Mouse (Mus musculus) spleen, embryonic (tissue): Measurements from ENCODE around the gene Slc25a19.

Experiments used
- CTCF ChIA-PET: fragments of 350-600 bp; sonication (Branson Sonifier 250); formaldehyde crosslinking; loops from one replicate; lab custom pipeline; 2022; lab: Charles Lee

Slc25a19 gene

GRCm38 (mm10) chr11:115623487-115624070 lies 4.5 kb downstream of the Slc25a19 start:
- CTCF ChIA-PET: no interaction called here

GRCm38 (mm10) chr11:115619949-115620348 lies 8.1 kb downstream of the Slc25a19 start:
- CTCF ChIA-PET: no interaction called here

GRCm38 (mm10) chr11:115618732-115619516 lies 9.2 kb downstream of the Slc25a19 start:
- CTCF ChIA-PET: no interaction called here

- CTCF ChIA-PET: no interaction called here
These were observed 10.1 kb downstream of the Slc25a19 start for GRCm38 (mm10) chr11:115618001-115618400.

GRCm38 (mm10) chr11:115616893-115617292 lies 11.2 kb downstream of the Slc25a19 start:
- CTCF ChIA-PET: no interaction called here

GRCm38 (mm10) chr11:115616371-115616770 lies 11.7 kb downstream of the Slc25a19 start:
- CTCF ChIA-PET: no interaction called here

- CTCF ChIA-PET: no interaction called here
These were observed 12.2 kb downstream of the Slc25a19 start for GRCm38 (mm10) chr11:115615875-115616274.

GRCm38 (mm10) chr11:115615108-115615825 lies 12.8 kb downstream of the Slc25a19 start:
- CTCF ChIA-PET: no interaction called here

- CTCF ChIA-PET: interaction anchor here (0.8 kb wide), 1 partner anchor 27 kb away, joined by 3 read pairs; no protein-coding TSS in a partner anchor
These were observed 13.6 kb downstream of the Slc25a19 start for GRCm38 (mm10) chr11:115614346-115615107.

- CTCF ChIA-PET: interaction anchor here (0.6 to 1.5 kb wide), 4 partner anchors 8 to 57 kb away, joined by 3 to 4 read pairs (median 3); no protein-coding TSS in a partner anchor
These were observed 14.8 kb downstream of the Slc25a19 start for GRCm38 (mm10) chr11:115613138-115613945.

- CTCF ChIA-PET: interaction anchor here (1.0 to 1.5 kb wide), 2 partner anchors 9 to 19 kb away, joined by 3 read pairs; no protein-coding TSS in a partner anchor
These were observed 15.5 kb downstream of the Slc25a19 start, which contains the start of gene Mif4gd for GRCm38 (mm10) chr11:115612410-115613137. Gene Mif4gd (minus strand): TSS chr11:115612969.

- CTCF ChIA-PET: interaction anchor here (1.5 kb wide), 1 partner anchor 20 kb away, joined by 3 read pairs; no protein-coding TSS in a partner anchor
These were observed 16.1 kb downstream of the Slc25a19 start for GRCm38 (mm10) chr11:115612059-115612409.

GRCm38 (mm10) chr11:115611173-115611572 lies 16.9 kb downstream of the Slc25a19 start:
- CTCF ChIA-PET: interaction anchor here (0.6 to 0.7 kb wide), 3 partner anchors 48 to 258 kb away, joined by 3 to 5 read pairs (median 4); no protein-coding TSS in a partner anchor

GRCm38 (mm10) chr11:115609576-115609975 lies 18.5 kb downstream of the Slc25a19 start:
- CTCF ChIA-PET: no interaction called here

GRCm38 (mm10) chr11:115608421-115609399 lies 19.4 kb downstream of the Slc25a19 start:
- CTCF ChIA-PET: no interaction called here

- CTCF ChIA-PET: interaction anchor here (0.5 kb wide), 1 partner anchor 396 kb away, joined by 4 read pairs; no protein-coding TSS in a partner anchor
These were observed 21.4 kb downstream of the Slc25a19 start for GRCm38 (mm10) chr11:115606733-115607132.

GRCm38 (mm10) chr11:115604304-115604696 lies 23.8 kb downstream of the Slc25a19 start:
- CTCF ChIA-PET: interaction anchor here (0.6 to 1.0 kb wide), 2 partner anchors 112 to 237 kb away, joined by 3 to 16 read pairs; partner anchors contain the start of gene Hid1
